Mouse (Mus musculus): ENCODE results near the gene Sdr42e1. TPM values are rescaled to one million over a fixed set of nuclear protein-coding genes. Genes with fewer than 3 reads are reported as not detected.

The Sdr42e1 gene
- total and polyA plus RNA-seq, 2 experiments from 2014 or later: 3.3 to 5.9 TPM

DNA sequence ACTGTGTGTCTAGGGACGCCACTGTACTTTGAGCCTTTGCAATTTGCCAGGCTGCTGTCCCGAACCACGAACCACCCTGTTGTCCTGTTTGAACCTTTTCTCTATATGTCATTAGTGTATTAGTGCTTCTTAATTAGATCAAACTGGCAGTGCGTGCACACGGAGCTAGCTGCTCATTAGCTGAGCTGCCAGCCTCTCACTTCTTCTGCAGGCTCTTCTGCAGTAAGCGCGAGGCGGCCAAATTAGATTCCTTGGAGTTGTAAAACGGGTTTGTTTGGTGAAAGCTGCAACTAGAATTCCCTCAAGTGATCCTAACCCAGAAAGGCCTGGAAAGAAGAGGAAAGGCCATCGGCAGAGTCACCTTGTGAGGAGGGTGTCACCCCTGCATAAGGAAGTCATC lies 29.2 kb upstream of the Sdr42e1 start:
- WGBS: 55% methylated on average over 10 of the region's 10 CpGs
- no peak overlapping the region for H3K27ac ChIP-seq (ENCODE audit: low read depth, low read length)
- no peak for TF ChIP-seq CTCF (IDR thresholded peaks at IDR 0.05)
- H3K4me1 ChIP-seq (ENCODE audit: insufficient read depth, low read length): no peaks in the 10 kb centered on the region
- H3K9ac ChIP-seq (replicated peaks; ENCODE audit: low read length, poor library complexity, severe bottlenecking): no peak overlapping the region
- no peak overlapping the region for H3K4me2 ChIP-seq (ENCODE audit: low read depth, low read length, poor library complexity, severe bottlenecking)
- H3K36me3 ChIP-seq (ENCODE audit: insufficient read depth, low read length): no peaks in the 10 kb centered on the region
- H3K27me3 ChIP-seq (ENCODE audit: insufficient read depth, low read length): no peaks in the 10 kb centered on the region
- ATAC-seq (ENCODE audit: low FRiP score) (no peak), DNase-seq (ENCODE audit: low spot score) (peak; percentile 31)
- no peak overlapping the region for H3K4me3 ChIP-seq (ENCODE audit: low read depth, low read length)
- H3K9me3 ChIP-seq (ENCODE audit: low read length): no peaks in the 10 kb centered on the region

DNA sequence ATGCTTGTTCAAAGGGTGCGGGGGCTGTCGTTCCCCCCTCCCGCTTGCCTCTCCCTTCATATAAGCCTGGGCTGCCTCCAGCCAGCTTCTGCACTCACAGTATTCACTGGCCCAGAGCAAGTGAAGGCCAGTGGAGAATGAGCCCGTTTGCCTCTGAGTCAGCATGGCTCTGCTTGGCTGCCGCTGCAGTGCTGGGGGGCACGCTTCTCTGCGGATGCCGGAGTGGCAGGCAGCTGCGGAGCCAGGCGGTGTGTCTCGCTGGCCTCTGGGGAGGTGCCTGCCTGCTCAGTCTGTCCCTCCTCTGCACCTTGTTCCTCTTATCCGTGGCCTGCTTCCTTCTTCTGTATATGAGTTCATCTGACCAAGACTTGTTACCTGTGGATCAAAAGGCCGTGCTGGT lies 28.4 kb upstream of the Sdr42e1 start, which contains the start of gene Hsd17b2:
TSS of gene Hsd17b2 (plus strand) at position 46 of the 400 bp plus-strand sequence.
- no peaks in the 10 kb centered on the region for H3K36me3 ChIP-seq (ENCODE audit: insufficient read depth, low read length)
- ATAC-seq (ENCODE audit: low FRiP score): no peak
- no peaks in the 10 kb centered on the region for H3K27me3 ChIP-seq (ENCODE audit: insufficient read depth, low read length)
- no peaks in the 10 kb centered on the region for H3K4me1 ChIP-seq (ENCODE audit: insufficient read depth, low read length)
- TF ChIP-seq CTCF (IDR thresholded peaks at IDR 0.05): no peak
- H3K9ac ChIP-seq (replicated peaks; ENCODE audit: low read length, poor library complexity, severe bottlenecking): no peak within 1 kb of the TSS
- no peaks in the 10 kb centered on the region for H3K9me3 ChIP-seq (ENCODE audit: low read length)
- no peak within 1 kb of the TSS for H3K27ac ChIP-seq (ENCODE audit: low read depth, low read length)
- H3K4me2 ChIP-seq (ENCODE audit: low read depth, low read length, poor library complexity, severe bottlenecking): no peak within 1 kb of the TSS
- H3K4me3 ChIP-seq (ENCODE audit: low read depth, low read length): no peak within 1 kb of the TSS
- peak; percentile 20 for DNase-seq (ENCODE audit: low spot score)
- WGBS: 43% methylated on average over 13 of the region's 13 CpGs

DNA sequence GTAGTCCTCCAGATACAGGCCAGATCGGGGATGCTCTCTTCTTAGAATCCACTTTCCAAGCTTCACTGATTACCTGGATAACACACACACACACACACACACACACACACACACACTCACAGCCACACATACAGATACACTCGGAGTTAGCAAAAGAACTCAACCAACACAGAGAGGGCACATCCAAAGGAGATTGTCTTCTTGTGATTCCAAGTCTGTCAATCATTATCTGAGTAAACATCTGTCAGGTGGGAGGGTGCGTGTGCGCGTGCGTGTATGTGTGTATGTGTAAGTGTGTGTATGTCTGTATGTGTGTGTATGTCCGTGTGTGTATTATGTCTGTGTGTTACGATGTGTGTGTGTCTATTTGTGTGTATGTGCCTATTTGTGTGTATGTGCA lies 27.8 kb upstream of the Sdr42e1 start:
- DNase-seq (ENCODE audit: low spot score) (no peak), ATAC-seq (ENCODE audit: low FRiP score) (no peak)
- TF ChIP-seq CTCF (IDR thresholded peaks at IDR 0.05): no peak
- H3K27ac ChIP-seq (ENCODE audit: low read depth, low read length): no peak overlapping the region
- H3K27me3 ChIP-seq (ENCODE audit: insufficient read depth, low read length): no peaks in the 10 kb centered on the region
- H3K9me3 ChIP-seq (ENCODE audit: low read length): no peaks in the 10 kb centered on the region
- H3K9ac ChIP-seq (replicated peaks; ENCODE audit: low read length, poor library complexity, severe bottlenecking): no peak overlapping the region
- no peaks in the 10 kb centered on the region for H3K36me3 ChIP-seq (ENCODE audit: insufficient read depth, low read length)
- H3K4me1 ChIP-seq (ENCODE audit: insufficient read depth, low read length): no peaks in the 10 kb centered on the region
- no peak overlapping the region for H3K4me3 ChIP-seq (ENCODE audit: low read depth, low read length)
- 94% methylated on average over 8 of the region's 8 CpGs for WGBS
- no peak overlapping the region for H3K4me2 ChIP-seq (ENCODE audit: low read depth, low read length, poor library complexity, severe bottlenecking)

DNA sequence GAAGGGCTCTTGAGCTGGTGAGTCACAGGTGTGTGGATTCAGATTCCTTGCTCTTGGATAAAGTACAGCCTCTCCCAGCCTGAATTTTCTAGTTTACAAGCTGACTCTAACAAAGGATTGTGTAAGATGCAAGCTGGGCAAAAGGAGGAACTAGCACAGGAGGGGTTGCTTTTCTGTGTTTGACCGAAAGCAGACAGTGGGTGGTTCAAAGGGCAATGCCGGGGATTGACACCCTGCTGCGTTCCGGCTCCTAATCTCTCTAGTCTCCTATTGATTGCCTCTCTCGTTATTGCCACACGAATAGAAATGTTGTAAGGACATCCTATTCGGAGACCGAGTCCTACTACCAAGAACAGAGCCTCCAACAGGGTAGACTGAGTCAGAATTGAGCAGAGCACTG lies 27.2 kb upstream of the Sdr42e1 start:
- DNase-seq (ENCODE audit: low spot score) (no peak), ATAC-seq (ENCODE audit: low FRiP score) (no peak)
- Histone ChIP-seq H3K4me3 (ENCODE audit: low read depth, low read length) (no peak overlapping the region), H3K9ac (replicated peaks; ENCODE audit: low read length, poor library complexity, severe bottlenecking) (no peak overlapping the region), H3K4me2 (ENCODE audit: low read depth, low read length, poor library complexity, severe bottlenecking) (no peak overlapping the region), H3K9me3 (ENCODE audit: low read length) (no peaks in the 10 kb centered on the region), H3K27me3 (ENCODE audit: insufficient read depth, low read length) (no peaks in the 10 kb centered on the region), H3K27ac (ENCODE audit: low read depth, low read length) (no peak overlapping the region), H3K36me3 (ENCODE audit: insufficient read depth, low read length) (no peaks in the 10 kb centered on the region), H3K4me1 (ENCODE audit: insufficient read depth, low read length) (no peaks in the 10 kb centered on the region)
- WGBS: 31% methylated on average over 8 of the region's 8 CpGs
- TF ChIP-seq CTCF (IDR thresholded peaks at IDR 0.05): no peak

DNA sequence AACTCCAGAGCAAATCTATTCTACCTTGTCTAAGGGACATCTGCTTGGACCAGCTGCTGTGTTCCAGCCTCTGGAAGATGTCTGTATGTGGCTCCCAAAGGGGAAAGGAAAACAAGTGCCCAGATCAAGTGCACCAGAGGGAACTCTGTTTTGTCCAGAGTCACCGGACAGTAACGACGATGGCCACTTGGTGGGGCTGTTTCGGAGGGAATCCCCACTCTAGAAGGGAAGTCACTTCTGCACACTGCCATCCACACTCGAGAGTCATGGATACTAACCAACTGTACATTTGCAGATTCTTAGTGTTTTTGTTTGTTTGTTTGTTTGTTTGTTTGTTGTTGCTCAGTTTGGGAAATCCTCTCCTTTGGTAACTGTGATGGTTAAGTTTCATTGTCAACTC lies 23.8 kb upstream of the Sdr42e1 start:
- Histone ChIP-seq H3K27ac (ENCODE audit: low read depth, low read length) (no peak overlapping the region), H3K27me3 (ENCODE audit: insufficient read depth, low read length) (no peaks in the 10 kb centered on the region), H3K4me1 (ENCODE audit: insufficient read depth, low read length) (no peaks in the 10 kb centered on the region), H3K9ac (replicated peaks; ENCODE audit: low read length, poor library complexity, severe bottlenecking) (no peak overlapping the region), H3K4me3 (ENCODE audit: low read depth, low read length) (no peak overlapping the region), H3K4me2 (ENCODE audit: low read depth, low read length, poor library complexity, severe bottlenecking) (no peak overlapping the region), H3K36me3 (ENCODE audit: insufficient read depth, low read length) (no peaks in the 10 kb centered on the region), H3K9me3 (ENCODE audit: low read length) (no peaks in the 10 kb centered on the region)
- DNase-seq (ENCODE audit: low spot score): no peak
- WGBS: 44% methylated on average over 5 of the region's 5 CpGs
- no peak for ATAC-seq (ENCODE audit: low FRiP score)
- TF ChIP-seq CTCF (IDR thresholded peaks at IDR 0.05): peak; percentile 63

DNA sequence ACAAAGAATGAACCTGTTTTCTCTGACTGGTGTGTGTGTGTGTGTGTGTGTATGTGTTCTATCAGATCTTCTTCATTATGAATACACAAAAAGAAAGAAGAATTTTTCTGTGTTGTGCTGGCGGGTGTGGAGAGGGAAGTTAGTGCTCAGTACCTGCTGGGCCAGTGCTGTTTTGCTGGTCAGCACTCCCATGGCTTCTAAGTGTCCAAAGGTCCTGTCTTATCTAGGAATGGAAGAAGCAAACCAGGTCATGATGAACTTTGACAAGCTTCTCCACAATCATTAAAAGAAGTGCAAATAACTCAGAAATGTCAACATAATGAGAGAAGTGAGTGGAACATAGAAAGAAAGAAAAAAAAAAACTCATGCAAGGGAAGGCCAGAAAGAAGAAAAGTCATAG lies 22.1 kb upstream of the Sdr42e1 start:
- WGBS: 84% methylated on average over 1 of the region's 1 CpGs
- no peak for ATAC-seq (ENCODE audit: low FRiP score)
- H3K9me3 ChIP-seq (ENCODE audit: low read length): no peaks in the 10 kb centered on the region
- H3K4me2 ChIP-seq (ENCODE audit: low read depth, low read length, poor library complexity, severe bottlenecking): no peak overlapping the region
- no peak overlapping the region for H3K27ac ChIP-seq (ENCODE audit: low read depth, low read length)
- DNase-seq (ENCODE audit: low spot score): no peak
- H3K9ac ChIP-seq (replicated peaks; ENCODE audit: low read length, poor library complexity, severe bottlenecking): no peak overlapping the region
- no peaks in the 10 kb centered on the region for H3K36me3 ChIP-seq (ENCODE audit: insufficient read depth, low read length)
- H3K27me3 ChIP-seq (ENCODE audit: insufficient read depth, low read length): no peaks in the 10 kb centered on the region
- H3K4me3 ChIP-seq (ENCODE audit: low read depth, low read length): no peak overlapping the region
- no peak for TF ChIP-seq CTCF (IDR thresholded peaks at IDR 0.05)
- H3K4me1 ChIP-seq (ENCODE audit: insufficient read depth, low read length): no peaks in the 10 kb centered on the region
